Mouse (Mus musculus) embryonic facial prominence, embryonic 11.5 days (tissue): ENCODE measurements around the gene Pin1. TPM values are rescaled to one million over a fixed set of nuclear protein-coding genes. Genes with fewer than 3 reads are reported as not detected.

Experiments
- ATAC-seq: fragments of 200-750 bp; cut with Nextera tagmentation; replicated peaks from 2 replicates; pipeline ENCODE4 v1.8.0; 2017; ENCODE audit warnings: low read depth; ENCODE audit not compliant: insufficient number of reproducible peaks, low FRiP score, low TSS enrichment
- DNase-seq: peaks from one replicate; pipeline ENCODE4 v3.0.0-alpha.2; 2015; ENCODE audit warnings: low spot score
- H3K27ac ChIP-seq: fragments of 300-500 bp; sonication (generic); replicated peaks from 2 replicates; pipeline ENCODE4 v1.5.1; 2014; ENCODE audit warnings: mild to moderate bottlenecking, low read depth, low read length, control low read depth
- H3K27me3 ChIP-seq: fragments of 300-500 bp; sonication (generic); 2 replicates; pipeline ENCODE4 v1.6.1; 2014; ENCODE audit warnings: mild to moderate bottlenecking, low read length, moderate library complexity, mixed read lengths; ENCODE audit not compliant: control insufficient read depth, insufficient read depth
- H3K36me3 ChIP-seq: fragments of 300-500 bp; sonication (generic); replicated peaks from 2 replicates; pipeline ENCODE4 v1.6.1; 2014; ENCODE audit warnings: low read depth, mild to moderate bottlenecking, low read length, moderate library complexity, mixed read lengths; ENCODE audit not compliant: control insufficient read depth, insufficient read depth
- H3K4me1 ChIP-seq: fragments of 300-500 bp; sonication (generic); 2 replicates; pipeline ENCODE4 v1.6.1; 2014; ENCODE audit warnings: low read length, mixed read lengths; ENCODE audit not compliant: control insufficient read depth, insufficient read depth
- H3K4me2 ChIP-seq: fragments of 300-500 bp; sonication (generic); 2 replicates; pipeline ENCODE4 v1.6.1; 2014; ENCODE audit warnings: low read depth, mild to moderate bottlenecking, control low read depth, low read length, moderate library complexity
- H3K4me3 ChIP-seq: fragments of 300-500 bp; sonication (generic); 2 replicates; pipeline ENCODE4 v1.5.1; 2014; ENCODE audit warnings: low read depth, low read length, control low read depth
- H3K9ac ChIP-seq: fragments of 300-500 bp; sonication (generic); replicated peaks from 2 replicates; pipeline ENCODE4 v1.6.1; 2014; ENCODE audit warnings: mild to moderate bottlenecking, control low read depth, low read length
- H3K9me3 ChIP-seq: fragments of 300-500 bp; sonication (generic); replicated peaks from 2 replicates; pipeline ENCODE4 v1.6.1; 2016; ENCODE audit warnings: mild to moderate bottlenecking, low read length, inconsistent platforms, mixed read lengths; ENCODE audit not compliant: control insufficient read depth
- WGBS: fragments of 180-500 bp; shearing (Covaris S2); extraction: QIAGEN DNeasy Blood & Tissue Kit; methylation state at CpG from one replicate; pipeline ENCODE4 v1.1.7; 2014; 5-methylcytosine and 5-hydroxymethylcytosine counted together
- polyA plus RNA-seq: library from polyadenylated mRNA; unstranded; fragments of >200 nt; fragmentation: Nextera tagmentation; extraction: Ambion mirVana; gene quantifications from 2 replicates; pipeline ENCODE4 v1.2.1, GENCODE M21; 2014

Pin1 gene
- polyA plus RNA-seq, 1 experiment from 2014 or later, result 59.5 TPM

GRCm38 (mm10) chr9:20713478-20713987, 61.6 kb downstream of the Pin1 start:
- 52% methylated on average over 11 of the region's 11 CpGs for WGBS
- ATAC-seq (peak; percentile 83), DNase-seq (no peak)
- Histone ChIP-seq H3K4me2 (no peak overlapping the region), H3K36me3 (no peaks in the 10 kb centered on the region), H3K4me3 (no peak overlapping the region), H3K27ac (no peak overlapping the region), H3K4me1 (no peaks in the 10 kb centered on the region), H3K9me3 (no peaks in the 10 kb centered on the region; the same call in 1 of the 2 replicates), H3K9ac (no peak overlapping the region), H3K27me3 (no peaks in the 10 kb centered on the region)

DNA sequence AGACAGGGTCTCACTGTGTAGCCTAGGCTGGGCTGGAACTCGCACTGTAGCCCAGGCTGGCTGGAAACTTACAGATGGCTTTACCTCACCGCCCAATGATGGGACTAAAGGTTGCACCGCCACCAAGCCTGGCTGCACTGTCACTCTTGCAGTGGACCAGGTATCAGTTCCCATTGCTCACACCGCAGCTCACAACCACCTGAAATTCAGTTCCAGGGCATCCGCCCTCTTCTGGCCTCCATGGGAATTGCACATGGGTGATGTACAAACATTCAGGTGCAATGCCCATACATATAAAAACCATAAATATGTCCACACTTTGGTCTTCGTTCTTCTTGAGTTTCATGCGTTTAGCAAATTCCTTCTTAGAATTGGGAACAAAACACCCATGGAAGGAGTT, 63.4 kb downstream of the Pin1 start:
- ATAC-seq (no peak), DNase-seq (no peak)
- Histone ChIP-seq H3K4me1 (no peaks in the 10 kb centered on the region), H3K4me3 (no peak overlapping the region), H3K36me3 (no peaks in the 10 kb centered on the region), H3K27ac (no peak overlapping the region), H3K27me3 (no peaks in the 10 kb centered on the region), H3K9ac (no peak overlapping the region), H3K9me3 (no peaks in the 10 kb centered on the region; the same call in 1 of the 2 replicates), H3K4me2 (no peak overlapping the region)
- 68% methylated on average over 7 of the region's 7 CpGs for WGBS

Other genes starting within 250 kb of the Pin1 start
- 31.2 and 34.6 TPM in 2 replicates for gene Zfp26, start 191.9 kb upstream of the Pin1 start, polyA plus RNA-seq
- gene Zfp426, start 159.3 kb upstream of the Pin1 start, polyA plus RNA-seq, result 30.9 and 32.6 TPM in 2 replicates
- gene Zfp266, start 130.7 kb upstream of the Pin1 start, polyA plus RNA-seq, result 147 and 154 TPM in 2 replicates
- gene Zfp846, start 70.8 kb upstream of the Pin1 start, polyA plus RNA-seq, result 18.7 and 20.2 TPM in 2 replicates
- 417 and 447 TPM in 2 replicates for gene Ubl5, start 9.2 kb upstream of the Pin1 start, polyA plus RNA-seq
- gene Fbxl12, start 7.3 kb upstream of the Pin1 start, polyA plus RNA-seq, result 8.5 and 11.5 TPM in 2 replicates
- 11.0 and 13.9 TPM in 2 replicates for gene Olfm2, start 94.3 kb downstream of the Pin1 start, polyA plus RNA-seq
- 0.14 and 0.21 TPM in 2 replicates for gene Col5a3, start 163.0 kb downstream of the Pin1 start, polyA plus RNA-seq
- not detected in 2 replicates for gene Rdh8, start 166.4 kb downstream of the Pin1 start, polyA plus RNA-seq
- 0.64 and 1.1 TPM in 2 replicates for gene A230050P20Rik, start 216.5 kb downstream of the Pin1 start, polyA plus RNA-seq
- 1.6 and 3.2 TPM in 2 replicates for gene Angptl6, start 227.6 kb downstream of the Pin1 start, polyA plus RNA-seq
- 64.3 and 65.0 TPM in 2 replicates for gene Ppan, start 236.1 kb downstream of the Pin1 start, polyA plus RNA-seq
- 352 TPM in 2 replicates for gene Eif3g, start 246.5 kb downstream of the Pin1 start, polyA plus RNA-seq